Mouse (Mus musculus): ENCODE data around the gene Vamp2. TPM values are rescaled to one million over a fixed set of nuclear protein-coding genes. Genes with fewer than 3 reads are reported as not detected.

Vamp2 gene
- polyA plus RNA-seq, 1 experiment = 20.9 TPM

GRCm38 (mm10) chr11:69111865-69112264 is 23.6 kb downstream of the Vamp2 start:
- H3K79me3 ChIP-seq (ENCODE audit: low read depth) = no peaks in the 10 kb centered on the region
- H3K4me3 ChIP-seq (ENCODE audit: insufficient read depth, poor library complexity, severe bottlenecking) = no peak overlapping the region

DNA sequence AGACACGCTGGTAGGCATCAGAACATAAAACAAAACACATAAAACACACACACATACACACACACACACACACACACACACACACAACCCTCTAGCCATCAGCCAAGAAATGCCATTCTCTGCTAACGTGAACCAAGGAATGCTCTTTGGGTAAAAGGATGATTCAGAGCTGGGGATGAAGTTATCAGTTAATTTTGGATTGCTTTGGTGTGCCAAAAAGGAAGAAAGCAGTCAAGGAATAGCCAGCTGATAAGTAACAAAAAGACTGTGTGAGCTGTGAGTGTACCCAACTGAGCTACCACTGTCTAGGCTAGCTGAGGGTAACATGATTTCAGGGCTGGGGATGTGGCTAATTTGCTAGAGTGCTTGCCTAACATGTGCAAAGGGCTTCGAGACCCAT is 25.7 kb downstream of the Vamp2 start:
- Histone ChIP-seq H3K36me3 (ENCODE audit: control insufficient read depth, insufficient read depth) (peaks cover 5% of the 10 kb centered on the region), H3ac (ENCODE audit: control insufficient read depth, insufficient read length, low read depth) (no peak overlapping the region), H3K27me3 (ENCODE audit: control insufficient read depth, insufficient read depth, insufficient read length) (no peaks in the 10 kb centered on the region), H3K4me3 (ENCODE audit: insufficient read depth, poor library complexity, severe bottlenecking) (no peak overlapping the region), H3K79me3 (ENCODE audit: low read depth) (no peaks in the 10 kb centered on the region), H3K79me2 (ENCODE audit: control insufficient read depth, insufficient read depth) (no peaks in the 10 kb centered on the region)
- no peak for TF ChIP-seq MAX (IDR thresholded peaks at IDR 0.05)
- no peak for TF ChIP-seq CEBPB (IDR thresholded peaks at IDR 0.05; ENCODE audit: low read depth)
- no peak for TF ChIP-seq FOSL1 (IDR thresholded peaks at IDR 0.05; ENCODE audit: insufficient read depth, low read length, poor library complexity, severe bottlenecking)
- TF ChIP-seq MYOG (IDR thresholded peaks at IDR 0.05; ENCODE audit: control insufficient read depth, extremely low read depth, insufficient read length) = no peak
- TF ChIP-seq MYOD1 (IDR thresholded peaks at IDR 0.05; ENCODE audit: control insufficient read depth, insufficient read length, low read depth) = no peak
- TF ChIP-seq CTCF (IDR thresholded peaks at IDR 0.05; ENCODE audit: control insufficient read depth, insufficient read depth, insufficient read length) = no peak
- no peak for TF ChIP-seq USF1 (IDR thresholded peaks at IDR 0.05; ENCODE audit: low read depth)

More at GRCm38 (mm10) chr11:69111865-69112264, 23.6 kb downstream of the Vamp2 start:
- Histone ChIP-seq H3K27me3 (ENCODE audit: control insufficient read depth, insufficient read depth, insufficient read length) (no peaks in the 10 kb centered on the region), H3ac (ENCODE audit: control insufficient read depth, insufficient read length, low read depth) (no peak overlapping the region), H3K36me3 (ENCODE audit: control insufficient read depth, insufficient read depth) (peaks cover 8% of the 10 kb centered on the region), H3K79me2 (ENCODE audit: control insufficient read depth, insufficient read depth) (no peaks in the 10 kb centered on the region)
- TF ChIP-seq CEBPB (IDR thresholded peaks at IDR 0.05; ENCODE audit: low read depth) (peak; percentile 1), CTCF (IDR thresholded peaks at IDR 0.05; ENCODE audit: control insufficient read depth, insufficient read depth, insufficient read length) (no peak)

DNA sequence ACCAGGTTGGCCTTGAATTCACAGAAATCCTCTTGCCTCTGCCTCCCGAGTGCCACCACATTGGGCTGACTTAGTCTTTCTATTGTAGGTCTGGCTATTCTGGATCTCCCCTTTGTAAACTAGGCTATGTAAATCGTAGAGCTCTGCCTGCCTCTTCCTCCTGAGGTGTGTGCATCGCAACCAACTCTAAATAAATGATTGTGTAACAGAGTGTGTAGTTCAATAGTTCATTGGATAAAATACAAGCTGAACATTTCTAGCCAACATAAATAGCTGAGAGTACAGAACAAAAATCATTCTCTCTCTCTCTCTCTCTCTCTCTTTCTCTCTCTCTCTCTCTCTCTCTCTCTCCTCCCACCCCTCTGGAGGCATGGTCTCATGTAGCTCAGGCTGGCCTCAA is 26.3 kb downstream of the Vamp2 start:
- no peaks in the 10 kb centered on the region for H3K79me3 ChIP-seq (ENCODE audit: low read depth)
- TF ChIP-seq CTCF (IDR thresholded peaks at IDR 0.05; ENCODE audit: control insufficient read depth, insufficient read depth, insufficient read length) = no peak
- TF ChIP-seq MYOG (IDR thresholded peaks at IDR 0.05; ENCODE audit: control insufficient read depth, extremely low read depth, insufficient read length) = no peak
- TF ChIP-seq USF1 (IDR thresholded peaks at IDR 0.05; ENCODE audit: low read depth) = no peak
- TF ChIP-seq MYOD1 (IDR thresholded peaks at IDR 0.05; ENCODE audit: control insufficient read depth, insufficient read length, low read depth) = no peak
- H3K27me3 ChIP-seq (ENCODE audit: control insufficient read depth, insufficient read depth, insufficient read length) = no peaks in the 10 kb centered on the region
- no peak overlapping the region for H3ac ChIP-seq (ENCODE audit: control insufficient read depth, insufficient read length, low read depth)
- H3K36me3 ChIP-seq (ENCODE audit: control insufficient read depth, insufficient read depth) = no peaks in the 10 kb centered on the region
- H3K79me2 ChIP-seq (ENCODE audit: control insufficient read depth, insufficient read depth) = no peaks in the 10 kb centered on the region
- no peak overlapping the region for H3K4me3 ChIP-seq (ENCODE audit: insufficient read depth, poor library complexity, severe bottlenecking)

DNA sequence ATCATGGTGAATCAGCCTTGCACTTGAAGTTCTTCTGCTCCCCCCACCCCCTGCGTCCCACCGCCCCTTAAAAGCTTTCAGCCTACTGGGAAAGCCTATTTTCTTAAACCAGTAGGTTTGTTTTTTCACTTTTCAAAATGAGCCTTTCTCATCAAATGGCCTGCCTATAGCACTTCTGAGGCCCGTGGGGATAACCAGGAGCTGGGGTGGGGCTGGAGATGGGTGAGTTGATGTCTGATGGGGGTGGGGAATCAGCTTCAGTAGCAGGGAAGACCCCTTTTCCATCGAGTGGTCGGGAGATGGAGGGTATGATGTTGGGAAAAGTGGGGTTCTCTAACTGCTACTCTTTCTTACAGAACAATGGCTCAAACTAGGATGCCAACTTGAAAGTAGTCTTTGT is 28.6 kb downstream of the Vamp2 start:
- no peaks in the 10 kb centered on the region for H3K36me3 ChIP-seq (ENCODE audit: control insufficient read depth, insufficient read depth)
- H3K79me3 ChIP-seq (ENCODE audit: low read depth) = no peaks in the 10 kb centered on the region
- no peaks in the 10 kb centered on the region for H3K79me2 ChIP-seq (ENCODE audit: control insufficient read depth, insufficient read depth)
- no peaks in the 10 kb centered on the region for H3K27me3 ChIP-seq (ENCODE audit: control insufficient read depth, insufficient read depth, insufficient read length)
- TF ChIP-seq CTCF (IDR thresholded peaks at IDR 0.05; ENCODE audit: control insufficient read depth, insufficient read depth, insufficient read length) = no peak
- TF ChIP-seq USF1 (IDR thresholded peaks at IDR 0.05; ENCODE audit: low read depth) = no peak
- TF ChIP-seq MAX (IDR thresholded peaks at IDR 0.05) = no peak
- no peak for TF ChIP-seq MYOG (IDR thresholded peaks at IDR 0.05; ENCODE audit: control insufficient read depth, extremely low read depth, insufficient read length)
- no peak for TF ChIP-seq MYOD1 (IDR thresholded peaks at IDR 0.05; ENCODE audit: control insufficient read depth, insufficient read length, low read depth)
- TF ChIP-seq CEBPB (IDR thresholded peaks at IDR 0.05; ENCODE audit: low read depth) = no peak
- no peak overlapping the region for H3ac ChIP-seq (ENCODE audit: control insufficient read depth, insufficient read length, low read depth)
- H3K4me3 ChIP-seq (ENCODE audit: insufficient read depth, poor library complexity, severe bottlenecking) = no peak overlapping the region

DNA sequence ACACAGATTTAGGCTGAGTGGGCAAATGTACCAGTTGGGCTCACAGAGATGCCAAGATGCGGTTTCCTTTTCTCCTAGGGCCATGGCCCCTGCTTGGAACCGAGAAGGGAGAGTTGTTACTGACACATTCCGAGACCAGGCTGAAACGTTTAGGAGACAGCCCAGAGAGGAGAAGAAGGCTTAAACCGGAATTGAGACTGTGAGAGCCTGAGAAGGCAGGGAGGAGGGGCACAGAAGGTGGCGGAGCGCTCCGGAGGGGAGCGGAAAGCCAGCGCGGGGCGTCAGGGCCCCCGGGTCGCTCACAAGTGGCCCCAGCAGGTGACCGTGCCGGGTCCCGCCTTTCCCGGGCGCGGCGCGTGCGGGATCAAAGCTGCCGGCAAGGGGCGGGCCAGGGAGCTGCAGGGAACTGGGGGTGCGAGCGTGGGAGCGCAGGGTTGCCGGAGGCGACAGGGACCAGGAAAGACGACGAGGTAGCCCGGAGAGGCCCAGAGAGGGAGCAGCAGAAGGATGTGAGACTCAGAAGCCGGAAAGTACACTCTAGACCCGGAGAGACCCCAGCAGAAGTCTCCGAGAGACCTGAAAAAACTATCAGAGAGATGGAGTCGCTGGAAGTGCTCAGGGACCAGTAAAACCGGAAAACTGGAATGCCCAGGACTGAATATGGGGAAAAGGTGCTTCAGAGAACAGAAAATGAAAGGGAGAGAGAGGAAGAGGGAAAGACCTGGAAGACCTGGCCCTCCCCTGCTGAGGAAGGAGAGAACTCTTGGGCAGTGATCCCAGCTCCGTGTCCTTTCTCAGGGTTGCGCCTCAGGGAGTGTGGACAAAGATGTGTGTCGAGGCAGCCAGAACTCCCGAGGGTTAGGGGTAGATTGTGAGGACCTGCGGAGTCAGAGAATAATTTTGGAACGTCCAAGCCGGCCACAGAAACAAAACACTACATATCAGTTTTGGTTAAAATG is 29.7 kb downstream of the Vamp2 start:
- no peak for TF ChIP-seq MYOG (IDR thresholded peaks at IDR 0.05; ENCODE audit: control insufficient read depth, extremely low read depth, insufficient read length)
- no peak for TF ChIP-seq CTCF (IDR thresholded peaks at IDR 0.05; ENCODE audit: control insufficient read depth, insufficient read depth, insufficient read length)
- TF ChIP-seq MYOD1 (IDR thresholded peaks at IDR 0.05; ENCODE audit: control insufficient read depth, insufficient read length, low read depth) = no peak
- no peak for TF ChIP-seq FOSL1 (IDR thresholded peaks at IDR 0.05; ENCODE audit: insufficient read depth, low read length, poor library complexity, severe bottlenecking)
- no peak for TF ChIP-seq MAX (IDR thresholded peaks at IDR 0.05)
- TF ChIP-seq CEBPB (IDR thresholded peaks at IDR 0.05; ENCODE audit: low read depth) = no peak
- no peak for TF ChIP-seq USF1 (IDR thresholded peaks at IDR 0.05; ENCODE audit: low read depth)
- H3K79me3 ChIP-seq (ENCODE audit: low read depth) = no peaks in the 10 kb centered on the region
- peak overlapping the region; percentile 48 for H3K4me3 ChIP-seq (ENCODE audit: insufficient read depth, poor library complexity, severe bottlenecking)
- H3K27me3 ChIP-seq (ENCODE audit: control insufficient read depth, insufficient read depth, insufficient read length) = no peaks in the 10 kb centered on the region
- H3K79me2 ChIP-seq (ENCODE audit: control insufficient read depth, insufficient read depth) = no peaks in the 10 kb centered on the region
- H3ac ChIP-seq (ENCODE audit: control insufficient read depth, insufficient read length, low read depth) = peak overlapping the region; percentile 41
- H3K36me3 ChIP-seq (ENCODE audit: control insufficient read depth, insufficient read depth) = no peaks in the 10 kb centered on the region

DNA sequence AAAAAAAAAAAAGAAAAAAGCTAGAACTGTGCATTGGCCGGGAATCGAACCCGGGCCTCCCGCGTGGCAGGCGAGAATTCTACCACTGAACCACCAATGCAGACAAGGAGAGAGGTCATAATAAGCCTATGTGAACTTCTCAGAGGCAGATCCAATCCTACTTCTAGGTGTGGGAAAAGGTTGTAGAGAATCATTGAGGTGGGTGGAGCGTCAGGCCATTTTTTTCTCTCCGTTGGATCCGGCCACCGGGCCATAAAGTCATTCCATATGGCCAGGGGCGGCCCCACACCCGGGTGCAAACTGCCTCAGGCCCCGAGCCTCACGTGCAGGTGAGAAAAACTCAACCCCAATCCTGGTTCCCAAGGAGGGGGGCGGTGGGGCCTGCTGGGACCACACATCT is 30.5 kb downstream of the Vamp2 start:
- Histone ChIP-seq H3ac (ENCODE audit: control insufficient read depth, insufficient read length, low read depth) (no peak overlapping the region), H3K79me3 (ENCODE audit: low read depth) (no peaks in the 10 kb centered on the region), H3K79me2 (ENCODE audit: control insufficient read depth, insufficient read depth) (no peaks in the 10 kb centered on the region), H3K36me3 (ENCODE audit: control insufficient read depth, insufficient read depth) (no peaks in the 10 kb centered on the region), H3K4me3 (ENCODE audit: insufficient read depth, poor library complexity, severe bottlenecking) (peak overlapping the region; percentile 14), H3K27me3 (ENCODE audit: control insufficient read depth, insufficient read depth, insufficient read length) (no peaks in the 10 kb centered on the region)
- TF ChIP-seq MAX (IDR thresholded peaks at IDR 0.05) = no peak
- TF ChIP-seq MYOD1 (IDR thresholded peaks at IDR 0.05; ENCODE audit: control insufficient read depth, insufficient read length, low read depth) = no peak
- TF ChIP-seq CEBPB (IDR thresholded peaks at IDR 0.05; ENCODE audit: low read depth) = no peak
- no peak for TF ChIP-seq MYOG (IDR thresholded peaks at IDR 0.05; ENCODE audit: control insufficient read depth, extremely low read depth, insufficient read length)
- TF ChIP-seq CTCF (IDR thresholded peaks at IDR 0.05; ENCODE audit: control insufficient read depth, insufficient read depth, insufficient read length) = no peak
- TF ChIP-seq FOSL1 (IDR thresholded peaks at IDR 0.05; ENCODE audit: insufficient read depth, low read length, poor library complexity, severe bottlenecking) = no peak
- no peak for TF ChIP-seq USF1 (IDR thresholded peaks at IDR 0.05; ENCODE audit: low read depth)

Data from C2C12 (cell line).